Mouse (Mus musculus): Measurements from ENCODE around the gene H2-Ob. TPM values are rescaled to one million over a fixed set of nuclear protein-coding genes. Genes with fewer than 3 reads are reported as not detected.
"Not testable (repeated sequence)": the region's sequence is repeated elsewhere in the genome, so short reads cannot be mapped to it uniquely, and the experiment has no call there.

H2-Ob gene
- total RNA-seq, 2 experiments from 2014 or later = 7.8 to 32.0 TPM

GRCm38 (mm10) chr17:34205746-34206176, 32.9 kb upstream of the H2-Ob start:
- peak; percentile 63 for ATAC-seq (replicated peaks; ENCODE audit: low FRiP score, low TSS enrichment, poor library complexity, severe bottlenecking)

DNA sequence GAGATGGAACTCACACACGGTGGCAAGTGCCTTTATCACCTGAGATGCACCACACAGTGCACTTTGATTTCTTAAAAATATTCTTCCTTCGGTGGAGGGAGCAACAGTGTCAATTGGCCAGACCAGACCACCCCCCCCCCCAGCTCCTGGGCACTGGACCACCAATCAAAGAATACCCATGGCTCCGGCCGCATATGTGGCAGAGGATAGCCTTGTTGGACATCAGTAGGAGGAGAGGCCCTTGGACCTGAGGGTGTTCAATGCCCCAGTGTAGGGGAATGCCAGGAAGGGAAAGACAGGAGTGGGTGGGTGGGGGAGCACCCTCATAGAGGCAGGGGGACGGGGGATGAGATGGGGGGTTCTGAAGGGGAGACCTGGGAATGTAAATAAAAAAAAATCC, 32.0 kb upstream of the H2-Ob start:
- ATAC-seq (replicated peaks; ENCODE audit: low FRiP score, low TSS enrichment, poor library complexity, severe bottlenecking) = no peak

DNA sequence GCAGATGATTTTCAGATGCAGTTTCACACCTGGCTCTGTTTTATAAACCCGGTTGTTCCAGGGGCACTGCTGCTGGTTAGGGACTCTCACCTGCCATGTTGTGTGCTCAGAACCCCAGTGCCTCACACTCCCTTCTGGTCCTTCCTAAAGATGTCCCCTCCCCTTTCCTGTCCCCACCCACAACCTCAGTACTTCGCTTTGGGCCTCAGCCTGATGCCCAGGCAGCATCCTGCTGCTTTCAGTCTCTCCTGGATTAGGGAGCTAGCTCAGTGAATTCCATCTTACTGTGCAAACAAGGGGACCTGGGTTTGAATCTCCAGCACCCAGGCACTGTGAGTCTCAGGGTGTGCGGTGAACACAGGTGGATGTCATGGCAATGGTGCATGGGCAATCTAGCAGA, 31.2 kb upstream of the H2-Ob start:
- ATAC-seq (replicated peaks; ENCODE audit: low FRiP score, low TSS enrichment, poor library complexity, severe bottlenecking) = no peak

GRCm38 (mm10) chr17:34207866-34208265, 30.8 kb upstream of the H2-Ob start:
- no peak for ATAC-seq (replicated peaks; ENCODE audit: low FRiP score, low TSS enrichment, poor library complexity, severe bottlenecking)

- no peak for ATAC-seq (replicated peaks; ENCODE audit: low FRiP score, low TSS enrichment, poor library complexity, severe bottlenecking)
Measured at GRCm38 (mm10) chr17:34208421-34208820, 30.3 kb upstream of the H2-Ob start.

DNA sequence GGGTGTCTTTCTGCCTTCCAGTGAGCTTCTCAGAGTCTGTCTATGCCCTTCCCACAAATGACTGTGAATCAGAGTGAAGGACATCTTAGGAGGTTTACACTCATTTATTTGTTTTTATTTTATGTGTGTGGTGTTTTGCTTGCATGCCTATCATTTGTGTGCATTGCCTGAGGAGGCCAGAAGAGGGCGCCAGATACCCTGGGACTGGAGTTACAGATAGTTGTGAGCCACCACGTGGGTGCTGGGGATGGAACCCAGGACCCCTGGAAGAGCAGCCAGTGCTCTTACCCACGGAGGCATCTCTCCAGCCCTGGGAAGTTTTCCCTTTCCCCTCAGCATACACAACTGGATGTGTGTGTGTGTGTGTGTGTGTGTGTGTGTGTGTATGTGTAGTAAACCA, 29.0 kb upstream of the H2-Ob start:
- no peak for ATAC-seq (replicated peaks; ENCODE audit: low FRiP score, low TSS enrichment, poor library complexity, severe bottlenecking)

DNA sequence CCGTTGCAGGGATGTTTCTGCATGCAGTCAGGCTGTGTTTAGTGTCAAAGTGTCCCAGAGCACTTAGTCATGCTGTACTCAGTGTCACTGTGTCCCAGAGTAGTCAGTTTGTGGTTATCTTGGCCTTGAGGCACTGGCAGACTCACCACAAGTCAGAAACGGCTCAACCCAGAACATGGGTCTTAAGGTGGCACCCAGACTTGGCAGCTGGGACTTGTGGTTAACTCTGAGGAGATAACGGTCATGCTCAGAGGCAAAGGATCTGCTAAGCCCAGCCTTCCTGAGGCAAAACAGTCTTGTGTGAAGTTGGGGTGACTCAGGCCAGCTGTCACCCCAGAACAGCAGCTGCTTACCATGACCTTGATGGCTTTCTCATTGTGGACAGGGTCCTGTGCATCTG, 28.1 kb upstream of the H2-Ob start:
- ATAC-seq (replicated peaks; ENCODE audit: low FRiP score, low TSS enrichment, poor library complexity, severe bottlenecking) = peak; percentile 89

GRCm38 (mm10) chr17:34211746-34212365, 26.8 kb upstream of the H2-Ob start:
- no peak for ATAC-seq (replicated peaks; ENCODE audit: low FRiP score, low TSS enrichment, poor library complexity, severe bottlenecking)

- no peak for ATAC-seq (replicated peaks; ENCODE audit: low FRiP score, low TSS enrichment, poor library complexity, severe bottlenecking)
Measured at GRCm38 (mm10) chr17:34213936-34214335, 24.8 kb upstream of the H2-Ob start.

DNA sequence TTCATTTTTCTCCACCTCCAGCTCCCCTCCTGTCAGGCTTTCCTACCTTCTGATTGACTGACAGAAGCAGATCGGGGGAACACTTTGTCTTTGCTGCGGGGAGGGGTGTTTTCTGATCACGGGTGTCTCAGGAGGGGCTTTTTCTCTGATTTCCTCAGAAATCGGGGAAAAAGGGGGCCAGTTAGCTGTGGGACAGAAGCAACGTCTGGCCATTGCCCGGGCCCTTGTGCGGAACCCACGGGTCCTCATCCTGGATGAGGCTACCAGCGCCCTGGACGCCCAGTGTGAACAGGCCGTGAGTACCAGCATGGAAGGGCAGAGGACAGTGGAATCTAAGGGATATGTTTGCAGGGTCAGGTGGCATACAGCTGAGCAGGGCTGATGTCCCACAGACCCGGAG, 23.5 kb upstream of the H2-Ob start:
- no peak for ATAC-seq (replicated peaks; ENCODE audit: low FRiP score, low TSS enrichment, poor library complexity, severe bottlenecking)

DNA sequence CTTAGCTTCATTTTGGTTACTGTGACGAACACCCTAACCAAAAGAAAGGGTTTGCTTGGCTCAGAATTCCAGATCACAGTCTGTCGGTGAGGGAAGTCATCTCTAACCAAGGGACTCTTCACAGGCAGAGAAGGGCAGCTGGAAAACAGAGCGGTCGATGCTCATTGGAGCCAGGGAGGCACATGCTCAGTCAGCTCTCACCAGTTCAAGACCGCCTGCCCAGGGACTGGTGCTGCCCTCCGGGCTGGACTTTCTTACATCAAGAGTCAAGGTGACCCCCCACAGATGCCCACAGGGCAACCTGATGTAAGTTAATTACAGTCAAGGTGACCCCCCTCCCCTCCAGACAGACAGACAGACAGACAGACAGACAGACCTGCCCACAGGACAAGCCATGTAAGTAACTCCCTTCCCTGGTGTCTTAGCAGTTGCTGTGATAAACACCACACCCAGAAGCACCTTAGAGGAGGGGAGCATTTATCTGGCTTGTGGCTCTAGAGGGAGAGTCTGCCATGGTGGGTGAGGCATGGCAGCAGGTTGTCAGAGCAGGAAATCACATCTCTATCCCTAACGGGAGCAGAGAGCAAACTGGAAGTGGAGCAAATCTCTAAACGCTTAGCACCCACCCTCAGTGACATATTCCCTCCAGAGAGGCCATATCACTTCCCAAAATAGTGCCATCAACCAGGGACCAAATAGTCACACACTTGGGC, 21.3 kb upstream of the H2-Ob start:
- peak; percentile 47; the same call in 1 of the 2 replicates for ATAC-seq (replicated peaks; ENCODE audit: low FRiP score, low TSS enrichment, poor library complexity, severe bottlenecking)

- no peak for ATAC-seq (replicated peaks; ENCODE audit: low FRiP score, low TSS enrichment, poor library complexity, severe bottlenecking)
Measured at GRCm38 (mm10) chr17:34217986-34218385, 20.7 kb upstream of the H2-Ob start.

- peak; percentile 14; the same call in 1 of the 2 replicates for ATAC-seq (replicated peaks; ENCODE audit: low FRiP score, low TSS enrichment, poor library complexity, severe bottlenecking)
Measured at GRCm38 (mm10) chr17:34218675-34219074, 20.0 kb upstream of the H2-Ob start.

DNA sequence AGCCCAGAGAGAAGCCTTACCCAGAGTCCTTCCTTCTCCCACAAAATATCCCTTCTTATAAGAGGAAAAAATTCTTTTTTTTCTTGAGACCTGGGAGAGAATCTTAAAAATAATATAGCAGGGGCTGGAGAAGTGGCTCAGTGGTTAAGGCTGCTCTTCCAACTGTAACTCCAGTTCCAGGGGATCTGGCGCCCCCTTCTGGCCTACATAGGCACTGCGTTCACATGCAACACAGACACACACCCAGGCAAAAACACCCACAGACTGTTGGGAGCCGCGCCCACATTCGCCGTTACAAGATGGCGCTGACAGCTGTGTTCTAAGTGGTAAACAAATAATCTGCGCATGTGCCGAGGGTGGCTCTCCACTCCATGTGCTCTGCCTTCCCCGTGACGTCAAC, 19.6 kb upstream of the H2-Ob start:
- not testable (repeated sequence) for ATAC-seq (replicated peaks; ENCODE audit: low FRiP score, low TSS enrichment, poor library complexity, severe bottlenecking)

DNA sequence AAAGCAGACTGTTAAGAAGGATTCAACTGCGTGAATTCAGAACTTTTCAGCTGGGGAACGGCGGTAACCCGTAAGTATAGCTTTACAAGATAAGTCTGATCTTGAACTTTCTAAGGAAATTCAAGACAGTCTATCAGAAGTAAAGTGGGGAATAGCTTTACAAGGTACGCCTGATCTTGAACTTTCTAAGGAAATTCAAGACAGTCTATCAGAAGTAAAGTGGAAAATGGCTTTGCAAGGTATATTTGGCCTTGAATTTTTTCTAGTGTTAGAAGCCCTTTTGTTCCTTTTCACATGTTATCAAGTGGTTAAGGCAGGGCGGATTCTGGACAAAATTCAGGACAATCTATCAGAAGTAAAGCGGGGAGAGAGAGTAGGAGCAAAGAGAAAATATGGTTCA, 18.9 kb upstream of the H2-Ob start:
- not testable (repeated sequence) for ATAC-seq (replicated peaks; ENCODE audit: low FRiP score, low TSS enrichment, poor library complexity, severe bottlenecking)

- ATAC-seq (replicated peaks; ENCODE audit: low FRiP score, low TSS enrichment, poor library complexity, severe bottlenecking) = not testable (repeated sequence)
Measured at GRCm38 (mm10) chr17:34220401-34220800, 18.3 kb upstream of the H2-Ob start.

- ATAC-seq (replicated peaks; ENCODE audit: low FRiP score, low TSS enrichment, poor library complexity, severe bottlenecking) = no peak
Measured at GRCm38 (mm10) chr17:34224816-34225215, 13.9 kb upstream of the H2-Ob start.

- ATAC-seq (replicated peaks; ENCODE audit: low FRiP score, low TSS enrichment, poor library complexity, severe bottlenecking) = no peak
Measured at GRCm38 (mm10) chr17:34225426-34225825, 13.3 kb upstream of the H2-Ob start.

DNA sequence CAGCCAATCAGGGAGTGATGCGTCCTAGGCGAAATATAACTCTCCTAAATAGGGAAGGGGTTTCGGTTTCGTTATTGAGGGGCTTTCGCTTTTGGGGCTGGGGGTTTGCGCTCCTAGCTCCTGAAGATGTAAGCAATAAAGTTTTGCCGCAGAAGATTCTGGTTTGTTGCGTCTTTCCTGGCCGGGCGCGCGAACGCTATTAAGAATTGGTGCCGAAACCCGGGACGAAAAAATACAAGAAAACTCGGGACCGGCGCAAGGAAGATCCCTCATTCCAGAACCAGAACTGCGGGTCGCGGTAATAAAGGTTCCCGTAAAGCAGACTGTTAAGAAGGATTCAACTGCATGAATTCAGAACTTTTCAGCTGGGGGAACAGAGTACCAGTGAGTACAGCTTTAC, 12.8 kb upstream of the H2-Ob start:
- ATAC-seq (replicated peaks; ENCODE audit: low FRiP score, low TSS enrichment, poor library complexity, severe bottlenecking) = not testable (repeated sequence)

GRCm38 (mm10) chr17:34230971-34231370, 7.7 kb upstream of the H2-Ob start:
- ATAC-seq (replicated peaks; ENCODE audit: low FRiP score, low TSS enrichment, poor library complexity, severe bottlenecking) = not testable (repeated sequence)

DNA sequence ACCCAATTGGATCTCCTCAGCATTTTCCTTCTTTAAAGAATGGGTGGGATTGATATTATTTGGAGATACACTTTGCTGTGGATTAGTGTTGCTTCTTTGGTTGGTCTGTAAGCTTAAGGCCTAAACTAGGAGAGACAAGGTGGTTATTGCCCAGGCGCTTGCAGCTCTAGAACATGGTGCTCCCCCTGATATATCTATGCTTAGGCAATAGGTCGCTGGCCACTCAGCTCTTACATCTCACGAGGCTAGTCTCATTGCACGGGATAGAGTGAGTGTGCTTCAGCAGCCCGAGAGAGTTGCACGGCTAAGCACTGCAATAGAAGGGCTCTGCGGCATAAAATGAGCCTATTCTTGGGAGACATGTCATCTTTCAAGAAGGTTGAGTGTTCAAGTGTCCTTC, 6.7 kb upstream of the H2-Ob start:
- ATAC-seq (replicated peaks; ENCODE audit: low FRiP score, low TSS enrichment, poor library complexity, severe bottlenecking) = not testable (repeated sequence)
